Mouse (Mus musculus) thymus, adult 2 months (tissue): ENCODE measurements around the gene Fcgr3.

Source experiments
- CTCF ChIP-seq: fragments of 200-500 bp; IDR thresholded peaks from 2 replicates; pipeline ENCODE4 v1.5.1; 2012; ENCODE audit warnings: mild to moderate bottlenecking, control low read depth, low read length, moderate library complexity, borderline replicate concordance; ENCODE audit not compliant: control insufficient read depth, poor library complexity, insufficient read depth; ENCODE audit errors: extremely low read depth
- POLR2A ChIP-seq: fragments of 200-500 bp; IDR thresholded peaks from 2 replicates; pipeline ENCODE4 v1.6.1; 2012; ENCODE audit warnings: mild to moderate bottlenecking, low read length, control low read depth, moderate library complexity; ENCODE audit not compliant: control insufficient read depth, poor library complexity, insufficient read depth; ENCODE audit errors: extremely low read depth

DNA sequence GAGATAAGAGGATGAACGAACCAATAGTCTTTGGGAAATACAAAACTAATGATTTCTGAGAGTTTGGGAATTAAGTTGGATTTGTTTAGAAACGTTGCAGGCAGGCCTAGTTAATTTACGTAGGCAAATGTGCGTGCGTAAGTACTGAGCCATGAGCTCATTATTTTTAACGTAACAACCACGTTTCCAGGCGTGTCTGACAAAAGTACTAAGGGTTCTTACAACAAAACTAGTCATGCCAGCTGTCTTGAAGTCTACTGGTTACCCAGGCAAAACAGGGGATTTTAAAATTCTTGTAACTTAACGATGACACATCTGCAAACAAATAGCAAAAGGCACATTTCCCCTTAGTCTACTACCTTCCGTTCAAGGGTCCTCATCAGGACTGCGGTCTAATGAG, 30.5 kb downstream of the Fcgr3 start:
- TF ChIP-seq CTCF = no peak
- TF ChIP-seq POLR2A = no peak
